Mouse (Mus musculus) thymus, adult 2 months (tissue): ENCODE measurements around the gene Cdh23. TPM values are rescaled to one million over a fixed set of nuclear protein-coding genes. Genes with fewer than 3 reads are reported as not detected.

Source experiments
- DNase-seq: peaks from one replicate; pipeline ENCODE4 v3.0.0; 2021
- H3K27ac ChIP-seq: fragments of 200-500 bp; 2 replicates; pipeline ENCODE4 v1.5.1; 2012; ENCODE audit warnings: low read length, control low read depth; ENCODE audit not compliant: control insufficient read depth, insufficient read depth
- H3K27me3 ChIP-seq: fragments of 200-500 bp; 2 replicates; pipeline ENCODE4 v1.6.1; 2012; ENCODE audit warnings: mild to moderate bottlenecking, low read length, moderate library complexity, mixed read lengths; ENCODE audit not compliant: control insufficient read depth, insufficient read depth
- H3K36me3 ChIP-seq: fragments of 200-500 bp; 2 replicates; pipeline ENCODE4 v1.6.1; 2012; ENCODE audit warnings: mild to moderate bottlenecking, low read length, moderate library complexity; ENCODE audit not compliant: control insufficient read depth, insufficient read depth
- H3K4me1 ChIP-seq: fragments of 200-500 bp; replicated peaks from 2 replicates; pipeline ENCODE4 v1.6.1; 2012; ENCODE audit warnings: low read length; ENCODE audit not compliant: control insufficient read depth, insufficient read depth
- H3K4me3 ChIP-seq: fragments of 200-500 bp; 2 replicates; pipeline ENCODE4 v1.5.1; 2012; ENCODE audit warnings: mild to moderate bottlenecking, low read length, control low read depth, moderate library complexity; ENCODE audit not compliant: control insufficient read depth, insufficient read depth
- CTCF ChIP-seq: fragments of 200-500 bp; IDR thresholded peaks from 2 replicates; pipeline ENCODE4 v1.5.1; 2012; ENCODE audit warnings: mild to moderate bottlenecking, control low read depth, low read length, moderate library complexity, borderline replicate concordance; ENCODE audit not compliant: control insufficient read depth, poor library complexity, insufficient read depth; ENCODE audit errors: extremely low read depth
- POLR2A ChIP-seq: fragments of 200-500 bp; IDR thresholded peaks from 2 replicates; pipeline ENCODE4 v1.6.1; 2012; ENCODE audit warnings: mild to moderate bottlenecking, low read length, control low read depth, moderate library complexity; ENCODE audit not compliant: control insufficient read depth, poor library complexity, insufficient read depth; ENCODE audit errors: extremely low read depth
- WGBS: fragments of 180-500 bp; shearing (Covaris S2); methylation state at CpG from one replicate; pipeline ENCODE4 v1.1.7; 2018; 5-methylcytosine and 5-hydroxymethylcytosine counted together
- polyA plus RNA-seq: library from polyadenylated mRNA; depleted of rRNA; stranded (reverse); fragments of >200 nt; gene quantifications from 2 replicates; pipeline ENCODE4 v1.2.3, GENCODE M21; 2012

The Cdh23 gene
- polyA plus RNA-seq, 1 experiment: 3.5 TPM

DNA sequence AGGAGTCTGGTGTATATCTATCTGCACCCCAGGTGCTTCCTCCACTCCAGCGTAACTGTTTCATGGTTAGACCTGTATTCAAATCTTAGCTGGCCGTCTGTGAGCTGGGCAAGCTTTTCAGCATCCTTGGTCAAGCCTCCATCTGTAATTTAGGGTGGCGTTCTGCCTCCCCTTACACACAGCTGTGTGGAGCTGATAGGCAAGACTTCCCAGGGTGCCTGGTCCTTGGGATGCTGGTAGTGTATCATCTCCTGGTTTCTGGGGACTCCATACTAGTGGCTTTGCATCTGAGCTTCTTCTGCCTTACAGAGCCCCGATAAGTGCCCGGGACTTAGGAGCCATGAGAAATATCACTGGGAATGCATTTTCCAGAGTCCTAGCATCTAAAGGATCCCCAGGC lies 346.6 kb downstream of the Cdh23 start:
- no peak overlapping the region for H3K4me3 ChIP-seq
- DNase-seq: no peak
- H3K36me3 ChIP-seq: no peaks in the 10 kb centered on the region
- H3K27ac ChIP-seq: no peak overlapping the region
- peaks cover 55% of the 10 kb centered on the region for H3K4me1 ChIP-seq
- 83% methylated on average over 5 of the region's 5 CpGs for WGBS
- no peaks in the 10 kb centered on the region for H3K27me3 ChIP-seq
- TF ChIP-seq CTCF (no peak), POLR2A (no peak)

DNA sequence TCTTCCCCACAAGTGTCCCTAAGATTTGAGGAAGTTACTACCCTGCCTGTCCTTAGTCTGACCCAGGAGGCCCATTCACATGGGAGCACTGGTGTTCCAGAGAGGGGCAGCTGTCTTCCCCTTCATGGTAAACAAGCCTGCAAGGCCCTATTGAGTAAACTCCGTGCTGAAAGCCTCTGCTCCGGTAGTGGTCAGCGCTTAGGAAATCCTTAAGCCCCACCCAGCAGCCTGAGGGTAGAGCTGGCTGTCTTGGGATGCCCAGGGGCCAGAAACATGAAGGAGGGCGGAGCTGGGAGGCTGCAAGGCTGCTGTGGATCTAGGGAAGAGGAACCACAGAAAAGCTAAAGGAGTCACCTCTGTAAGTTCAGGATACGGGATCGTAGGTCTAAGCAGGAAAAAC lies 347.2 kb downstream of the Cdh23 start:
- Histone ChIP-seq H3K4me3 (no peak overlapping the region), H3K27me3 (no peaks in the 10 kb centered on the region), H3K4me1 (peaks cover 59% of the 10 kb centered on the region), H3K27ac (no peak overlapping the region), H3K36me3 (no peaks in the 10 kb centered on the region)
- DNase-seq: no peak
- WGBS: 55% methylated on average over 6 of the region's 6 CpGs
- no peak for TF ChIP-seq POLR2A
- no peak for TF ChIP-seq CTCF

DNA sequence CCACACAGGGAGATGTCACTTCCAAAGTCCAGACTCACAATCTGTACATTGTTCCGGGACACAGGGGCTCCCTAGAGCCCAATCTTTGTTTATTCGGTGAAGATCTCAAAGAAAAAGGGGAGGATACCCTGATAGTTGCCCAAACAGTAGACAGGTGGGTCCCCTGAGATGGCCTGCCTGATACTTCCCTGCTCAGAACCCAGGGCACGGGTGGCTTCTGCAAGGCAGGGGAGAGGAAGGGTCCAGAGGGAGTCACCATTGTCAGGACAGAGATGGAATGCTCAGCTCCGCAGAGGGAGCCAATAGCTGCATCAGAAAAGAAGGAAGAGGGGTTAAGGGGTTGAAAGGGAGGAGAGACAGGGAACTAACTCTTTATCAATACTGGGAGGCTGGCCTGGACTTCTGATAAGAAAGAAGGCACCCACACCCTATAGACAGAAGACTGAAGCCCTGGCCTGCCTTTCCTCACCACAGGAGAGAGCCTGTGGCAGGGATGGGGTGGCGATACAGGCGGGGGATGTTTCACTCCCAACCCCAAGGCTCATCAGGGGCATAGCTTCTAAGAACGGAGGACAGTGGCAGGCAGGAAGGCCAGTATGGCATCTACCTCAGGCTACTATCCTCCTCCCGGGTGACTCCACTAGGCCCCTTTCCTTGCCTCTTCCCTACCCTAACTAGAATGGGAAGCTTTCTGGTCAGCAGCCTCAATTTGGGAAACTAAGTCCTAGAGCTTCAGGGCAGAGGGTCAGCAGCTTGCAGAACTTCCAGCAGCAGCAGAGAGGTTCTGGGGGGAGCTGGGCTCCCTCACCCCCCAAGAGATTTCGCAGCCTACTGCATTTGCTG lies 348.3 kb downstream of the Cdh23 start:
- Histone ChIP-seq H3K4me3 (peak overlapping the region; percentile 70), H3K36me3 (no peaks in the 10 kb centered on the region), H3K4me1 (peaks cover 62% of the 10 kb centered on the region), H3K27me3 (no peaks in the 10 kb centered on the region), H3K27ac (peak overlapping the region; percentile 71; the same call in 1 of the 2 replicates)
- no peak for DNase-seq
- TF ChIP-seq CTCF: no peak
- no peak for TF ChIP-seq POLR2A
- WGBS: 83% methylated on average over 9 of the region's 9 CpGs

- DNase-seq: peak; percentile 88
- peak; percentile 83 for TF ChIP-seq POLR2A
- TF ChIP-seq CTCF: peak; percentile 75; the same call in 1 of the 2 replicates
Measured at GRCm38 (mm10) chr10:60346701-60347405, 349.4 kb downstream of the Cdh23 start, which contains the start of gene Vsir. Gene Vsir (plus strand): TSS chr10:60346851.

GRCm38 (mm10) chr10:60346056-60346455 lies 350.2 kb downstream of the Cdh23 start:
- H3K4me3 ChIP-seq: no peak overlapping the region
- H3K36me3 ChIP-seq: no peaks in the 10 kb centered on the region
- H3K27ac ChIP-seq: peak overlapping the region; percentile 58
- H3K4me1 ChIP-seq: peaks cover 48% of the 10 kb centered on the region
- no peaks in the 10 kb centered on the region for H3K27me3 ChIP-seq
- WGBS: 68% methylated on average over 4 of the region's 4 CpGs
- TF ChIP-seq POLR2A: no peak
- no peak for TF ChIP-seq CTCF
- DNase-seq: peak; percentile 31

More at GRCm38 (mm10) chr10:60346701-60347405, 349.4 kb downstream of the Cdh23 start, which contains the start of gene Vsir:
- H3K4me1 ChIP-seq: peaks cover 56% of the 10 kb centered on the region
- peak within 1 kb of the TSS; percentile 70 for H3K4me3 ChIP-seq
- under 1% methylated on average over 37 of the region's 37 CpGs for WGBS
- H3K27me3 ChIP-seq: no peaks in the 10 kb centered on the region
- peak within 1 kb of the TSS; percentile 71 for H3K27ac ChIP-seq
- no peaks in the 10 kb centered on the region for H3K36me3 ChIP-seq

GRCm38 (mm10) chr10:60344111-60344510 lies 352.2 kb downstream of the Cdh23 start:
- peaks cover 37% of the 10 kb centered on the region for H3K4me1 ChIP-seq
- WGBS: 20% methylated on average over 3 of the region's 3 CpGs
- no peak for TF ChIP-seq CTCF
- TF ChIP-seq POLR2A: no peak
- H3K27ac ChIP-seq: no peak overlapping the region
- H3K36me3 ChIP-seq: no peaks in the 10 kb centered on the region
- H3K4me3 ChIP-seq: no peak overlapping the region
- H3K27me3 ChIP-seq: no peaks in the 10 kb centered on the region
- no peak for DNase-seq
